Mouse (Mus musculus): ENCODE data around the gene Snx18.

Gene Snx18

DNA sequence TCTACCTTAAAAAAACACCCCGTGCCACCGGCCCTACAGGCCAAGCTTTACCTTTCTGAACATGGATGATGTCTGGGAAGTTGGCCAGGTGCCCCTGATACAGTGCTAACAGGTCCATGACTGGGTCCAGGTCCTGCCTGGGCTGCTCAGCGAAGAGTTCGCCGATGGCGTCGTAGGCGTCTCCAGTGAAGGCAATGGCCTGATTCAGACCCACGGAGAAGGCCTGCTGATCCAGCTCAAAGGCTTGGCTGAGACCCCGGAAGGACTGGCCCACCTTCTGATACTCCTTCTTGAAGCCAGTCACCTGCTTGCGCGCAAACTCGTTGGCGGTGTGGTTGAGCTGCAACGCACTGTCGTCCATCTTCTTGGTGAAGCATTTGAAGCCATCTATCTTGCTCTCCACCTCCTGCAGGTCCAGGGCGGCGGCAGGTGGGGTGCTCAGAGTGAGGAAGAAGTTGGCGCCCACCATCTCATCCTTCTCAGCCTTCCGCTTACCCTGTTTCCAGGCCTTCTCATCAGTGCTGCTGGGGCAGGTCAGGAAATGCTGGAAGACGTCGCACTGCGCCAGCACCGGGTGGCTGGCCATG, 1.5 kb downstream of the Snx18 start:
- in situ Hi-C loops (cut with MboI, MseI): loop anchor here (5.0 kb wide), 1 partner anchor 295 kb away; no protein-coding TSS in a partner anchor

DNA sequence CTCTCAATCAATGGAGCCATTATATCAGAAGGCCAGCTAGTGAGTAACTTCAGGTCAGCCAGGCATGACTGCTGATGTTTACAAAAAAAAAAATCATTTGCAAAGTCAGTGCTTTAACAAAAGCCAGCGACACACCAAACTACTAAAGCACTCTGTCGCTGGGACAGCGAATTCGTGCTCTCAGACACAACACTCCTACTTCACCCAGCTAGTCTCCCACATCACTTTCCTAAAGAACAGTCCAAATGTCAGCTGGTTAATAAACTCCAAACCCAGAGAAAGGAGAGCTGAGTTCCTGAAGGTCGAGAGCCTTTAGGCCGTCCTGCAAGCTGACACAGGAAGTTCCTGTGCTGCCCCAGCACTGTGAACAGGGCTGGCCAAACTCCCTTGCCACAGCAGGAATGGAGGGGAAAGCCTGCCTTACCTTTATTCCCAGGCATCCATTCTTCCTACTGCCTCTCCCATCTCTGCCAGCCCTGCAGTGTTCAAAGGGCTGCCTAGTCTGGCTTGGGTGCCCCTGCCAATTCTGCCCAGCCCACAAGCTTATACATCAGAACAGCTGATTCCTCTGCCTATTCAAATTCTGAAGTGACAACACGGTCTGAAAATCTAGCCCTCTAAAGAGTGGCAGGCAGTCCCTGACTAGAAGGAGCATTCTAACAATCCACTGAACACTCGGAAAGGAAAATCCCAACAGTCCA, 2.2 kb downstream of the Snx18 start:
- in situ Hi-C loops (cut with MboI, MseI): loop anchor here (5.0 kb wide), 1 partner anchor 294 kb away; no protein-coding TSS in a partner anchor

DNA sequence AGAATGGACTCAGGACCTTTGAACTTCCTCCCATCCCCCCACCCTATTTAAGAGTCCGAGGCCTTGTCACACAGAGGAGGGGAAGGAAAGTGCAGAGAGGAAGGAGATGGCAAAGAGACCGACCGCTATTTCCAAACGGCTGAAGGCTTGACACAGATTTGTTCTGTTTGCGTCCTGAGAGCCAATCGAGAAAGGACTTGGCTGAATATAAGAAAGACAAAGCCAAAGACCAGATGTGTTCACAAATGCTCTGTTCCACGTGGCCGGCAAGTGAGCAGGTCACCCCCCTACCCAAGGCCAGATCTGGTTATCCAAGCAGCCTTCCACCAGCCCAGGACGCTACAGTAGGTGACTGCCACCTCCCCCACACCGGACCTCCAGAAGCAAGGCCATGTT, 2.8 kb downstream of the Snx18 start:
- in situ Hi-C loops (cut with MboI, MseI): loop anchor here (5.0 kb wide), 1 partner anchor 293 kb away; no protein-coding TSS in a partner anchor

DNA sequence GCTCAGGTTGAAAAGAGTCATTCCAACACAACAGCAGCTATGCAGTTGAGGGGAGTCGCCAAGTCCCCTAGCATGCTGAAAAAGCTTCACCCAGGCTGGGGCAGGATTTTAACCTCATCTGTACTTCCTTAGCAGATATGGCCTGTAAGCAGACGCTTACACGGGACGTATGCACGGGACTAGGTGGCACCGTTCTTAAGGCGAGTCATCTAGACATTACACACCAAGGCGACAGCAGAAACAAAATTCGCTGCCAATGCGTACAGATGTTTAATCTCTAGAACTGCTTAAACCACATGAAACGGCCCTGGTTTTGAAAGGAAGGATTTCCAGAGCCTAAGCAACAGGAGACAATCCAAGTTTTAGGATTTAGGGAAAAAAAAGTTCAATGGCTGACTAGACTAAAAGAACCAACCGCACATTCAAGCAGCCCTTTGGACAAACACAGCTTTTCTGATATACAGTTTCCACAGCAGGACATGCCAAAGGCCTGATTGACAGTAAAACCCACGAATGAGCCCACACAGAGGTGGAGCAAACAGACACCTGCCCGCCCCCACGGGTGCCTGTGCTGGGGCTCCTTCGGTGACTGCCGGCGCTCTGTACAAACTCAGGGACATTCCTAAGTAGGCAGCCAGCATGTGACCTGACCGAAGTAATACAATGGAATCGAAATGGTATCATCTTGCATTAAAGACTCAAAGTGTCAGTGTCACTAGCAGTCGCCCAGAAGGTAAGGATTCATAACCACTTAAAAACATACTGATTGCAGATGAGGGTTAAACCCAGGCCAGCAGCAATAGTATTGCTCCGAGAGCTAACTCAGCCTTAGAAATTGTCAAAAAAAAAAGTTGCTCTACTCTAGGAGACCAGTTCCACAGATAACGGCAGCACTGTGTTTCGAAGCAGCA, 3.5 kb downstream of the Snx18 start:
- in situ Hi-C loops (cut with MboI, MseI): loop anchor here (5.0 kb wide), 1 partner anchor 293 kb away; no protein-coding TSS in a partner anchor

DNA sequence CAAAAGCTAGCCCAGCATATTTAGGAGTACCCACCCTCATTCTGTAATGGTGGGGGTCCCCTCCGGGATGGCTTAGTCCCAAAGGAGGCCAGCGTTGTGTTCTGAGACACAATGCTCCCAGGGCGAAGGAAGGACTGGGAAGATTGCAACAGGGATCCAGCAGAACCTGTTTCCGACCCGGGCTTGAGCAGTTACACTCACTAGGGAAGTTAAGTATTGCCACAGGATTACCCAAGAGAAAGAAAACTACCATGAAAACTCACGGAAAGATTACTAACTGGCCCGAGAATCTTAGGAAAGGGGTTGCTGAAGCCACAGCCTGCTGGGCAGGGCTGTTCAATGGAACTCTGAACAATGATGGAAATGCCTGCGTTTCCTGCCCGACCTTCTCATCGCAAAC, 4.5 kb downstream of the Snx18 start:
- in situ Hi-C loops (cut with MboI, MseI): no loop called here

DNA sequence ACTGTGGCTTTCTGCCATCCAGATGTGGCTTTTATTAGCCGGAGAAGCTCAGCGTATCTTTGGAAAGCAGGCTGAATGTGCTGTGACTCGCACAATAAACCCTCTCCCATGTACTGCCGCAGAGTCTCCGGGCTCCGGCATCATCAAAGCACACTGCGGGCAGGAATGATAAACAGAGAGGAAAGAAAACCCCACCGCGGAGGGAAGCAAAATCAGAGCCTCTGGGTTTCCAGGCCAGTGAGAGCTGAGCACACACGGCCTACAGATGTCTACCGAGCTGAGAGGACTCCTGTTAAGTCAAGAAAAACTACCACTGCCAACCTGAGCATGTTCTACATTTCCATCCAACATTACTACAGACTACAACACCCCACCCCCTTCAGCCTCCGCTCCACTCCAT, 5.0 kb downstream of the Snx18 start:
- in situ Hi-C loops (cut with MboI, MseI): no loop called here

DNA sequence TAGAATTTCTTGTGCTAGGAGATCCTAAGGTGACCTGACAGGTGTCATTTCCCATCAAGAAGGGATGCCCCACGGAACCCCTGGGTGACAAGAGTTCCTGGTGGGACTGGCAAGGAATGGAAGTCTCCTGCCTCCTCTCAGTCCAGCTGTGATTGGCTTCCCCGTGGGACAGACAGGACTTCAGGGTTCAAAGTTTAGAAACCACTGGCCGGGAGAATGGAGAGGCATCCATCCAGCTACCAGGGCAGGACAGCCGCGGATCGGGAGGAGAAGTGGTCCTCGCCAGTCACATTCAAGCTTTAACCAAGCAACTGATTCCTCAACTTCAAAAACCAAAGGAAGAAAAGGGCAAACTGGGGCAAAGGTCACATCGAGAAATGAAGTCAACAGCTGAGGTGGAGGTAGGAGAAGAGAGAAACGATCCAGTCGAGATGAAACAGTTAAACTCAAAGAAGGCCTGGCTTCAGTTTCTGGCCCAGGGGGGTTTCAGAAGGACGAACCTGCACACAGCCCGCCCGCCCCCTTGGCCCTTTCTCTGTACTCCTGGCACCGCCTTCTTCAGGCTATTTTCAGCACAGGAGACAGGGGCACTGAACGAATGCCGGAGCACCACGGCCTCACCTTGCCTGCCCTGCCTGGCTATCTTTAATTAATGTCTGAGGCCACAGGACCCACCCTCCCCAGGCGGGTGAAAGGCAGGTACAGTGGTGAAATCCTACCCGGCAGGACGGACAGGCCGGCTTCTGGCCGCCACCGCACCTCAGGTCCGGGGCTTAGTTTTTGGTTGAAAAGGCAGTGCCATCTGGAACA, 6.0 kb downstream of the Snx18 start:
- in situ Hi-C loops (cut with MboI, MseI): no loop called here

DNA sequence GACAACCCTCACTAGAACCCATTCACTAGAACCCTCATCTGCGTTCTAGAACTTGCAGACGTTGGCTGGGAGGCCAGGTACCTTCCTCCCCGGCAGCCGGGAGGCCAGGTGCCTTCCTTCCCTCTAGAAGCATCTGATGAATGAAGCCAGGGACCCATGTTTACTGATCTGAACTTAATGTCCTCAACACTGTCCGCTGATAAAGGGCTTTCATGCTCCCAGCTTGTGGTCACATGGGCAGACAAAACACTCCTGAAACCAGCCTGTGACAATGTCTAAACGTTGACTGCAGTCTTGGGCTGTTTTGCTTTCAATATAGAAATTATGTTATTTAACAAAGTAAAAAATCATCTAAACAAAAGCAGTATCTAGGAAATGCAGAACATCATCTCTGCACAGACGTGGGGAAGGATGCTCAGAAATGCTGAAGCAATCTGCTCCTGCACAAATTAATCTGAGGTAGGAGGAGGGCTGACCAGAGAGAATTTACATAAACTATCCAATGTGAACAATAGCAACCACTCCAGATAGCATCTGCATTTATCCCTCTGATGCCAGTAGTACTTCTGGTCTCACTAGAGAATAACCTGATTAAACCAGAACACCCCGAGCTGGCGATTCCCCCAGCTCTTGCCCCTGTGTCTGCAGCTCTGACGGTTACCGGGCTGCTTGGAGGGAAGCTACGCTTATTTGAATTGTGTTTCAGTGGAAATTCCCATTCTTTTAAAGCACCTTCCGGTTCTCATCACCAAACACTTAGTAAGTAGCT, 7.4 kb downstream of the Snx18 start:
- in situ Hi-C loops (cut with MboI, MseI): no loop called here

DNA sequence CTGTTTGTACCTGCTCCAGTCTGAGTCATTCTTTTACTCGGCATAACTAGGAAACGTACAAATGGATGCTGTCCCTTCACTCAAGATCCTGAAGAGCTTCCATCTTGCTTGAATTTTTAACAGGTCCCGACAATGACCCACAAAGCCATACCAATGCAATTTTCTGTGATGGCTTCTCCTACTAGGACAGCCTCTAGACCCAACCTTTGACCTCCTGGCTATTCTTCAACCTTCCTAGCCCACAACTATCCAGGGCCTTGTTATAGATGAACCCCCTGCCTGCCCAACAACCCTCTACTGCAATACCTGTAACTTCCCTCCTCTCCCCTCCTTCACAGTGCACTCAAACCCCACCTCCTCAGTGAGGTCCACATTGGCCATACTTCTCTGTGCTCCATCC, 8.9 kb downstream of the Snx18 start:
- in situ Hi-C loops (cut with MboI, MseI): no loop called here

DNA sequence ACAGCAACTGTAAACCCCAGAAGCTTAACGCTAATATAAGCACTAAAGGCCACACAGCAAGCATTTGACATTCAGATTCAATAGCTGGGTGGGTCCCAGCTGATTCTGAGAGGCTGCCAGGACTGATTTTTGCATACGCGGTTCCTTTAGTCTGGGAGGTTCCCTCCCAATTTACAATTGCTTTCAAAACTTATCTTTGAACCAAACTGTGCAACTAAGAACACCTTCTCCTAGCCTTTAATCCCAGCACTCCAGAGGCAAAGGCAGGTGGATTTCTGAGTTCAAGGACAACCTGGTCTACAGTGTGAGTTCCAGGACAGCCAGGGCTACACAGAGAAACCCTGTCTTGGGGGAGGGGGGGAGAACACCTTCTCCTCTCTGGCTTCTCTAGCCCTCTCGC, 10.5 kb downstream of the Snx18 start:
- in situ Hi-C loops (cut with MboI, MseI): no loop called here

DNA sequence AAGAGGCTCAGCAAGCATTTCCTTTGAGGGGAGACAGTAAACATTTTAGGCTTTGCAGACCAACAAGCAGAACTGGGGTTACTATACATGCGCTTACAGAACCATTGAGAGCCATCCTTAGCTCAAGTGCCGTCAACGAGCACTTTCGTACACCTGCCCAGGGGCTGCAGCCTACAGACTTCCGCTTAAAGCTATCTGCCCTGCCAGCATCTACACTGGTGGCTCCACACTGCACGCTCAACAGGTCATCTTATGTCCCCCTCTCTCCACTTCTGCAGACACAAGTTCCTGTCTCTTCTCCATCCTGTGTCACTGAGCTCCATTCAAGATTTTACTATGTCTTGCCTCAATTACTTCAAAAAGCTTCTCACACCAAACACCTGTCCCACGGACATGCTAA, 11.0 kb downstream of the Snx18 start:
- in situ Hi-C loops (cut with MboI, MseI): no loop called here

DNA sequence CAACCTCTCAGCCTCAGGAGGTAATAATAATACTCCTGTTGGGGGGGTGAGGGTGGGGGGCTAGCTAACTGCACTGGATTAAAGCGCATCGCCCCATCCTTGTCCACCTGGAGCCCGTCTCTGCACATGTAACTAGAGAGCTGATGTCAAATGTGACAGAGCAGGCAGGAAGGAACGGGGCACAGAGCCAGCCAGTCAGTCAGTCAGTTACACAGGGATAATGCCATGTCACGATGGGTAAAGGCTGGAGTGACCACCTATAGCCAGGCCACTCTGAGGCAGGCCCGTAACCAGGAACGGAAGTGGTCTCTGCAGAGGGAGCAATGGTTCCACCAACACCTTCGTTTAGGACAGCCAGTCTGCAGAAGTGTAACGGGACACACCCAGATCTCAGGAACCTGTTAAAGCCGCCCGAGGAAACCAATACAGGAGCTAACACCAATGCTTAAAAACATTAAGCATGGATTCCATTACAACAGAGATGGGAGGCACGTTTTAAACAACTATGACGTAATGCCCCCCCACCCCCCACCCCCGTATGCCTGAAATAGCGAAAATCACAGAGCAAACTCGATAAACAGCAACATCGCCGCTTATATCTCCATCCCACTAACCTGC, 11.5 kb downstream of the Snx18 start:
- in situ Hi-C loops (cut with MboI, MseI): no loop called here

DNA sequence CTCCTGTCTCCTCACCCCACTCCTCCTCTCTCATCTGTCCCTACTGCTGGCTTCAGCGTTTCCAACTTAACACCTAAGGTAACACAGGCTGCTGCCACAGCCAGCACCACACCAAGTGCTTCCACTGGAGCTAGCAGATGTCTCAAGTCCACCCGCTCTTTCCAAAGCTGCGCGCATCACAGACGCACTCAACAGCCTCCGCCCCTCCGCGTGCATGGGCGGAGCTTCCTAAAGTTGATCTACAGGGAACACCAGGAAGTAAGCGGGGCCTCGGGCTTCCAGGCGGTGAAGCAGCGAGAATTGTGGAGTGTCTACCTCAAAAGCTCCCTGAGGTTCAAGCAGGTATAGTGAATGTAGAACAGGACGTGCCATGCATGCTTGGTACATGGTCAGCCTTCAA, 12.2 kb downstream of the Snx18 start:
- in situ Hi-C loops (cut with MboI, MseI): no loop called here

DNA sequence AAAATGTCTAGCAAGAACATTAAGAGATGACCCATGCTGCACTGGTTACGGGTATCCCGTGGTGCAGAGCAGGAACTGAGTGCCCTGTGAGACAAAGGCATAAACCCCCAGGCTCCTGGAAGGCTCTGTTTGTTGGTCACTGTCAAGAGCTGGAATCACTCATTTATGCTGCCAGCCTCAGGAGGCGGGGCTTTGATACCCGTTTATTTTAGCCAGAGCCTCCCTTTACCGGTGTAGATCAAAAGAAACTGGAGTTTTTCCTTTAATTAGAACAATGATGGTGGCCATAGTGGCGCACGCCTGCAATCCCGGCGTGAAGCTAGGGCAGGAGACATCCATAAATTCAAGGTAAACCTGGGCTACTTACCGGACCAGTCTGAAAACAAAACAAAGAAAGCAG, 12.7 kb downstream of the Snx18 start:
- in situ Hi-C loops (cut with MboI, MseI): no loop called here

DNA sequence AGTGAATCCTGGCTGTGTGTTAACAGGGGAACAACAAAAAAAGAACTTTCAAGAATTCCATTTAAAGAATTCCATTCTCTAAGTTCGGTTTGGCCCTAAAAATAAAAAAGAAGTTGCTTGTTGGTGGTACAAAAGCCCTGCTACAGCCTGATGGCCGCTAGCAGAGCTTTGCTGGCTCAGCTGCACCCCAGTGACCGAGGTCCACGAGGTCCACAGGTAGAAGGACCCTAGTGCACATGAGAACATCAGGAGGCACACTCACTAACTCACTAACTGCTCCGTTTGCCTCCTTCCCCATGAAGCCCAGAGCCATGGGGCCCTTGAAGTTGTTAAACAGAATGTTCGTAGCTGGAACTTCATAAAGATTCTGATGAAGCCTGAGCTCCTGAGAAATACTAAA, 14.0 kb downstream of the Snx18 start:
- in situ Hi-C loops (cut with MboI, MseI): no loop called here

DNA sequence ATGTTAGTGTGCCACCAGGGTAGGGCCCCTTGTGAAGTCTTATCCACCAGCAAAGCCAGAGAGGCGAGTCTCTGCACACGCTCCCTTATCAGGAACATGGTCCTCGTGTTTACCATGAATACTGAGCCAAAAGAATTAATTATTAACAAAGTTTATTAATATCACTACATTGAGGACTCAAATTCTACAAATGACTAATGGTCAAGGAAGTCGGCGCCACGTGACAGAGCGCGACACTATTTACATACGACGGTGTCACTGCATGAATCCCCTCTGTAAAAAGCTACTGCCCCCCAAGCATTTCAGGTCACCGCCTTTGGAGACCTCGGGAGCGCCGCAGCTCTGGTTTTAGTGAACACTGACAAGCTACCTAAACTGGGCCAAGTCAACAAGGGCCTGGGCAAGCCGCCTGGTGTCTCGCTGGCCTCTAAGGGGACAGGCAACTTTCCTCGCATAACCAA, 15.5 kb downstream of the Snx18 start:
- in situ Hi-C loops (cut with MboI, MseI): no loop called here

DNA sequence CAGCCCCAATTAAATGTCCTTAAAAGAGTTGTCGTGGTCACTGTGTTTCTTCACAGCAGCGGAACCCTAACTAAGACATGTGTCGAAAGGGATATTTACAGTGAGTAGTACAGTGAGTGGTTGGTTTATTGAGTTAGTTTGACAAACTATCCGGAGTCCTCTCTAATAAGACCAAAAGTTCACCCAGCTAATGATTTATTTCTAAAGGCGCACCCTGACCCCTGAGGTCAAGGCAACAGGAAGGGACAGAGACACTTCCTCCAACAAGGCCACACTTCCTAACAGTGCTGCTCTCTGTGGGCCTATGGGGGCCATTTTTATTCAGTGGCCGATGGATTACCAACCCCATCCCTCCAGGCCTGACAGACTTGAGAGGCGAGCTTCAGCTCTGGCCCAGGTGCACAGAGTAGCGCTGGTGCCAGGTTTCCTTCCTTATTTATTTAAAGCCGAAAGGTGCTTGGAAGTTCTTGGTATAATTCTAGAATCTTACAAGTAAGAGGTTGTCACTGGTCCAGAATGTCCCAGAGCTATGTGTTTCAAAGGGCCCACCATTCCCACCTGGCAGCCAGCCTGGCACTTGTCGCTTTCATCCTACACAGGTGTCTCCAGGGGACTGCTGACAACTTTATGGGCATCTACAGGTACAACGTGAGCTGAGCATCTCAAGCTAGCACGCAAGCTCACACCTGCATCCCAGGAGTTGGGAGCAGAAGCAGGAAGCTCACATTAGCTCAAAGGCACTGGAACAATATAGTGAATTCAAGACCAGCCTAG, 16.3 kb downstream of the Snx18 start:
- in situ Hi-C loops (cut with MboI, MseI): no loop called here

DNA sequence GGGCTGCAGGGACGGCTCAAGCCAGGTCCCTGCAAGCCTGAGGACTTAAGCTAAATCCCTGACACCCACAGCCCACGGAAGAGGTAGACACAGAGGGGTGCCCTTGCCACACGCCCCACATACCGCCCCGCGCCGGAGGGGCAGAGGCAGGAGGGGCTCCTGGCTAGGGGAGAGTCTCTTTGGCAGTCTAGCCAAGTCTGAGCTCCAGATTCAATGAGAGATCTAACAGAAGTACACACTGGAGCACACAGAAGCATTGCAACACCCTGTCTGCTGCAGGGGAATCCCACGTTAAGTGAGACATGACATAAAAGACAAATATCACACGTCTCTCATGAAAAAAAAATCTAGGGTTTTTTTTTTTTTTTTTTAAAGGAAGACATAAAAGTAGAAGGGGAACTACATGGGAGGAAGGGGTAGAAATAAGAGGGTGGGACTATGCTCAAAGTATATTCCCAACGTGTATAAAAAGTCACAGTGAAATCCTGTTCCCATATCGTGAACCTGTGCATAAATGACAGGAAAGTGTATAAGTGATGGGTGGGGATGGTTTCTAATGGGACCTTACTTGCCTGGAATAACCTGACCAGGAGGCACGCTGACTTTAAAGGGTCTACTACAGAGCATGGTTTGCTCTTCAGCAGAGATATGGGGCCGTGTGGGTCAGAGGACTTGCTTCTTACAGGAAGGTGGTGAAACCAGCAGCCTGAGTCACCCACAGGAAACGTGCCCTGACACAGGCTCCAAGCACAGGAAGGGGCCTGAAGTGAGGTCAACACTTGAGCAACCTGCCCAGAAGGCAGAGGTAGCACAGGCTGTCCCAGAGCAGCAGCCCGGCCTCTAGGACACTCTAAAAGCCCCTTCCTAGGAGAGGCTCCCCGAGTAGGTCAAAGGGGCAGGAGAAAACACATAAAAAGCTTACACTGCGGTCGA, 17.6 kb downstream of the Snx18 start:
- in situ Hi-C loops (cut with MboI, MseI): no loop called here

Measured in T-helper 1 cell (primary cell).